Mouse (Mus musculus) myocyte (in vitro differentiated cells): ENCODE measurements at regions not wholly inside any gene's neighbourhood (a gene's known extent, or its start where the extent isn't known, plus 50 kb on each side); places are given as distances from the start of the nearest gene placed in this dataset.

ENCODE experiments used
- H3K27me3 ChIP-seq: one replicate; pipeline ENCODE4 v1.6.1; 2011; ENCODE audit not compliant: control insufficient read depth, insufficient read depth, insufficient read length
- H3K36me3 ChIP-seq: one replicate; pipeline ENCODE4 v1.6.1; 2011; ENCODE audit not compliant: control insufficient read depth, insufficient read depth
- H3K4me2 ChIP-seq: one replicate; pipeline ENCODE4 v1.6.1; 2011; ENCODE audit warnings: low read depth, control low read depth
- H3K4me3 ChIP-seq: one replicate; pipeline ENCODE4 v1.5.1; 2011; ENCODE audit warnings: mild to moderate bottlenecking, control low read depth, moderate library complexity
- H3K79me2 ChIP-seq: one replicate; pipeline ENCODE4 v1.6.1; 2011; ENCODE audit not compliant: control insufficient read depth, insufficient read depth
- H3ac ChIP-seq: one replicate; pipeline ENCODE4 v1.6.1; 2011; ENCODE audit not compliant: control insufficient read depth, insufficient read length
- CEBPB ChIP-seq: IDR thresholded peaks from 2 replicates; pipeline ENCODE4 v1.6.1; 2011; ENCODE audit warnings: mild to moderate bottlenecking, moderate library complexity; ENCODE audit not compliant: poor library complexity, insufficient read depth, severe bottlenecking
- E2F4 ChIP-seq: IDR thresholded peaks from one replicate; pipeline ENCODE4 v1.6.1; 2011; ENCODE audit warnings: mild to moderate bottlenecking, control low read depth, moderate library complexity; ENCODE audit not compliant: insufficient read depth
- MAX ChIP-seq: IDR thresholded peaks from one replicate; pipeline ENCODE4 v1.6.1; 2011; ENCODE audit warnings: low read depth, mild to moderate bottlenecking, control low read depth
- MYOD1 ChIP-seq, 3 experiments: IDR thresholded peaks; one replicate each; pipeline ENCODE4 v1.6.1; 2011; ENCODE audit warnings: control low read depth in 2 of 3, low read depth in 2 of 3, mild to moderate bottlenecking in 2 of 3, moderate library complexity in 1 of 3; ENCODE audit not compliant: insufficient read length in 2 of 3, control insufficient read depth in 1 of 3
- MYOG ChIP-seq, 3 experiments: IDR thresholded peaks; one replicate each; pipeline ENCODE4 v1.6.1; 2011; ENCODE audit warnings: control low read depth in 2 of 3, low read depth in 2 of 3, mild to moderate bottlenecking in 2 of 3; ENCODE audit not compliant: insufficient read length in 2 of 3, control insufficient read depth in 1 of 3, insufficient read depth in 1 of 3
- POLR2A ChIP-seq: IDR thresholded peaks from one replicate; pipeline ENCODE4 v1.6.1; 2011; ENCODE audit warnings: low read depth, mild to moderate bottlenecking, control low read depth, moderate library complexity; ENCODE audit not compliant: insufficient read length
- REST ChIP-seq: IDR thresholded peaks from one replicate; pipeline ENCODE4 v1.6.1; 2011; ENCODE audit warnings: mild to moderate bottlenecking, control low read depth, moderate library complexity; ENCODE audit not compliant: insufficient read depth, insufficient read length
- SRF ChIP-seq: IDR thresholded peaks from one replicate; pipeline ENCODE4 v1.6.1; 2011; ENCODE audit warnings: low read depth; ENCODE audit not compliant: control insufficient read depth, insufficient read length
- TCF12 ChIP-seq: IDR thresholded peaks from one replicate; pipeline ENCODE4 v1.6.1; 2011; ENCODE audit warnings: mild to moderate bottlenecking, control low read depth; ENCODE audit not compliant: poor library complexity, insufficient read depth, severe bottlenecking
- TCF3 ChIP-seq: IDR thresholded peaks from one replicate; pipeline ENCODE4 v1.6.1; 2011; ENCODE audit warnings: low read depth, control low read depth; ENCODE audit not compliant: insufficient read length
- USF1 ChIP-seq: IDR thresholded peaks from one replicate; pipeline ENCODE4 v1.6.1; 2011; ENCODE audit warnings: low read depth, mild to moderate bottlenecking, control low read depth, moderate library complexity

DNA sequence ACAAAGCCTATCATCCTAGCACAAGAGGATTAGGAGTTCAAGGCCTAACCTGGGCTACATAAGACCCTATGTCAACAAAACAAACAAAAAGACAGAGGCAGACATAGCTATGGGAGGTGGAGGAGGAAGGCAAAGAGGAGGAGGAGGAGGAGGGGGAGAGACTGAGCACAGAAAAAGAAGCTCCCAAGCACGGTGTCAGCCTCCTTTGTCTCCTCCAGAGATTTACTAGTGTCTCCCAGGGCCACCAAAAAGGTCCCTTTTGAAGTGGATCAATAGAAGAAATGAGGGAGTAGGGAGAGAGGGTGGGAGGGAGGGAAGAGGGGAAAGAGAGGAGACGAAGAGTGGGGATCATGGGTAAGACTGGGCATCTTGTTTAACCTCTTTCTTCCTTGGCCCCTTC lies 80.5 kb upstream of the Maml3 start:
- H3K4me3 ChIP-seq: no peak overlapping the region
- H3ac ChIP-seq: no peak overlapping the region
- H3K36me3 ChIP-seq: no peaks in the 10 kb centered on the region
- H3K4me2 ChIP-seq: no peak overlapping the region
- TF ChIP-seq MYOD1 (IDR thresholded peaks at IDR 0.05; ENCODE audit: control insufficient read depth in 1 of 3, insufficient read length in 2 of 3, low read depth in 2 of 3): no peak
- TF ChIP-seq MAX: no peak
- TF ChIP-seq E2F4: no peak
- TF ChIP-seq CEBPB: no peak
- TF ChIP-seq POLR2A: no peak
- no peaks in the 10 kb centered on the region for H3K27me3 ChIP-seq
- no peaks in the 10 kb centered on the region for H3K79me2 ChIP-seq

GRCm38 (mm10) chr3:52187401-52187801 lies 80.7 kb upstream of the Foxo1 start:
- TF ChIP-seq TCF3 (no peak), MYOD1 (IDR thresholded peaks at IDR 0.05; ENCODE audit: control insufficient read depth in 1 of 3, insufficient read length in 2 of 3, low read depth in 2 of 3) (peak in 1 of 3 experiments; percentile 19)
- Histone ChIP-seq H3K79me2 (no peaks in the 10 kb centered on the region), H3K36me3 (no peaks in the 10 kb centered on the region), H3K4me3 (no peak overlapping the region), H3K27me3 (no peaks in the 10 kb centered on the region), H3K4me2 (no peak overlapping the region), H3ac (no peak overlapping the region)

- no peak overlapping the region for H3K4me2 ChIP-seq
- no peak overlapping the region for H3ac ChIP-seq
- TF ChIP-seq SRF (no peak), TCF3 (no peak), E2F4 (no peak), CEBPB (no peak), POLR2A (no peak)
- H3K27me3 ChIP-seq: no peaks in the 10 kb centered on the region
- no peaks in the 10 kb centered on the region for H3K36me3 ChIP-seq
- no peaks in the 10 kb centered on the region for H3K79me2 ChIP-seq
- no peak overlapping the region for H3K4me3 ChIP-seq
Observed at GRCm38 (mm10) chr3:52188303-52188702, 79.8 kb upstream of the Foxo1 start.

- Histone ChIP-seq H3K4me2 (no peak overlapping the region), H3K4me3 (no peak overlapping the region), H3K36me3 (no peaks in the 10 kb centered on the region), H3K27me3 (no peaks in the 10 kb centered on the region), H3K79me2 (no peaks in the 10 kb centered on the region), H3ac (no peak overlapping the region)
- TF ChIP-seq MYOG (IDR thresholded peaks at IDR 0.05; ENCODE audit: control insufficient read depth in 1 of 3, insufficient read depth in 1 of 3, insufficient read length in 2 of 3, low read depth in 2 of 3) (no peak), MAX (no peak), TCF12 (no peak), USF1 (no peak), TCF3 (no peak), MYOD1 (IDR thresholded peaks at IDR 0.05; ENCODE audit: control insufficient read depth in 1 of 3, insufficient read length in 2 of 3, low read depth in 2 of 3) (no peak)
Observed at GRCm38 (mm10) chr3:52189016-52189415, 79.1 kb upstream of the Foxo1 start.

- no peak for TF ChIP-seq USF1
- no peak for TF ChIP-seq POLR2A
- no peak for TF ChIP-seq SRF
- TF ChIP-seq MAX: no peak
- TF ChIP-seq MYOD1 (IDR thresholded peaks at IDR 0.05; ENCODE audit: control insufficient read depth in 1 of 3, insufficient read length in 2 of 3, low read depth in 2 of 3): no peak
- TF ChIP-seq TCF12: no peak
Observed at GRCm38 (mm10) chr3:52190021-52190420, 78.1 kb upstream of the Foxo1 start.

DNA sequence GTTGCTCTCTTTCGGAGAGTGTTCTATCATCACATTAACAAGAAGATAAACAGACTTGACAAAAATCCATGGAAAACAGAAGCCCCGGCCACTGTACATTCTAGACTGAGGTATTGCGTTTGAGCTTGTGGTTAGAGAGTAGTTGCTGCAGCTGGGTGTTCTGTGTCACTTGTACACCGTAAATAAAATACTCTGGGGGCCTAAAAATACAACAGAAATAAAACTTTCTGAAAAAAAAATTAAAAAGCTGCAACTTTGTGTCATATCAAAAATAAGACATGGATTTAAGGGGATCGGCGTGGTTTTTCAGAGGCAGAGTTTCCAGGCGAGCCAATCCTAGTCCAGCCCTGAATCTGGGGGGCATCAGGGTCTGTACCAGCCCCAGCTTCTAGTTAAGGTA lies 75.1 kb upstream of the Foxo1 start:
- Histone ChIP-seq H3K4me3 (no peak overlapping the region), H3ac (no peak overlapping the region), H3K27me3 (no peaks in the 10 kb centered on the region), H3K4me2 (peak overlapping the region; percentile 37), H3K36me3 (no peaks in the 10 kb centered on the region), H3K79me2 (no peaks in the 10 kb centered on the region)
- TF ChIP-seq TCF12: no peak
- no peak for TF ChIP-seq E2F4
- TF ChIP-seq TCF3: no peak
- no peak for TF ChIP-seq POLR2A
- TF ChIP-seq REST: no peak
- TF ChIP-seq MYOD1 (IDR thresholded peaks at IDR 0.05; ENCODE audit: control insufficient read depth in 1 of 3, insufficient read length in 2 of 3, low read depth in 2 of 3): no peak
- TF ChIP-seq CEBPB: no peak

More at GRCm38 (mm10) chr3:52190021-52190420, 78.1 kb upstream of the Foxo1 start:
- H3K36me3 ChIP-seq: no peaks in the 10 kb centered on the region
- no peak overlapping the region for H3K4me3 ChIP-seq
- no peak overlapping the region for H3K4me2 ChIP-seq
- no peaks in the 10 kb centered on the region for H3K79me2 ChIP-seq
- H3K27me3 ChIP-seq: no peaks in the 10 kb centered on the region
- no peak overlapping the region for H3ac ChIP-seq
